8 mouse cellular contexts compared by ENCODE assay signal in genomic region chr7:64871987-64872742, GRCm38 (mm10). TPM values are rescaled to one million over a fixed set of nuclear protein-coding genes. Genes with fewer than 3 reads are reported as not detected.
DNase-seq lines count a peak whose midpoint lies in the region; ATAC-seq and TF ChIP-seq lines count a peak whose summit lies in the region.

No protein-coding gene starts in this region.

- no peaks in the 10 kb centered on the region for H3K9me3 ChIP-seq in embryonic facial prominence, embryonic 13.5 days
- no peaks in the 10 kb centered on the region for H3K9me3 ChIP-seq in intestine, embryonic 16.5 days (ENCODE audit: control insufficient read depth, low read length)

- peaks cover 21% of the 10 kb centered on the region for H3K79me2 ChIP-seq in myocyte (ENCODE audit: control insufficient read depth, insufficient read depth)

- H3K4me1 ChIP-seq in embryonic facial prominence, embryonic 13.5 days, result peaks cover 15% of the 10 kb centered on the region
- H3K4me1 ChIP-seq in intestine, embryonic 16.5 days (ENCODE audit: control insufficient read depth, insufficient read depth, low read length), result peaks cover 14% of the 10 kb centered on the region

- H3ac ChIP-seq in myocyte (ENCODE audit: control insufficient read depth, insufficient read length), result peak overlapping the region; percentile 89

- H3K36me3 ChIP-seq in embryonic facial prominence, embryonic 13.5 days, result peaks cover 10% of the 10 kb centered on the region
- 0 out of 2 replicates have a peak, but pooled peaks cover 3% of the 10 kb centered on the region for H3K36me3 ChIP-seq in intestine, embryonic 16.5 days (ENCODE audit: control insufficient read depth, insufficient read depth, low read length)
- no peaks in the 10 kb centered on the region for H3K36me3 ChIP-seq in myocyte (ENCODE audit: control insufficient read depth, insufficient read depth)

- WGBS in embryonic facial prominence, embryonic 13.5 days, result under 1% methylated on average over 33 of the region's 33 CpGs
- 2% methylated on average over 33 of the region's 33 CpGs for WGBS in intestine, embryonic 16.5 days

- ATAC-seq in CD4-positive, CD25-positive, alpha-beta regulatory T cell, adult 4 months, result peak; percentile 44
- ATAC-seq in embryonic facial prominence, embryonic 13.5 days (ENCODE audit: insufficient number of reproducible peaks, insufficient read depth, low FRiP score, low TSS enrichment, low read depth), result peak; percentile 18; the same call in 1 of the 2 replicates
- ATAC-seq in intestine, embryonic 16.5 days, result peak; percentile 75

- peak overlapping the region; percentile 90 for H3K4me2 ChIP-seq in embryonic facial prominence, embryonic 13.5 days
- H3K4me2 ChIP-seq in intestine, embryonic 16.5 days (ENCODE audit: low read depth, low read length), result peak overlapping the region; percentile 80
- H3K4me2 ChIP-seq in myocyte (ENCODE audit: low read depth), result peak overlapping the region; percentile 93

- peak overlapping the region; percentile 97 for H3K9ac ChIP-seq in embryonic facial prominence, embryonic 13.5 days
- peak overlapping the region; percentile 96 for H3K9ac ChIP-seq in intestine, embryonic 16.5 days (ENCODE audit: low read depth, low read length)

- peak overlapping the region; percentile 98 for H3K27ac ChIP-seq in embryonic facial prominence, embryonic 13.5 days
- H3K27ac ChIP-seq in intestine, embryonic 16.5 days (ENCODE audit: low read length), result peak overlapping the region; percentile 98

- H3K4me3 ChIP-seq in embryonic facial prominence, embryonic 13.5 days, result peak overlapping the region; percentile 91
- H3K4me3 ChIP-seq in intestine, embryonic 16.5 days (ENCODE audit: low read length), result peak overlapping the region; percentile 85
- peak overlapping the region; percentile 77 for H3K4me3 ChIP-seq in myocyte

- TF ChIP-seq POLR2A in myocyte (IDR thresholded peaks at IDR 0.05; ENCODE audit: insufficient read length, low read depth), result no peak

- DNase-seq in cerebellum, postnatal 25 days, result peak; percentile 15 to 20
- no peak for DNase-seq in cerebellum, postnatal 10 days
- no peak for DNase-seq in urinary bladder, postnatal 10 days (ENCODE audit: low spot score)
- DNase-seq in spleen, postnatal 10 days (ENCODE audit: low spot score in 2 of 2), result no peak

- no peaks in the 10 kb centered on the region for H3K27me3 ChIP-seq in embryonic facial prominence, embryonic 13.5 days
- H3K27me3 ChIP-seq in intestine, embryonic 16.5 days (replicated peaks; ENCODE audit: control insufficient read depth, insufficient read depth, low read length), result no peaks in the 10 kb centered on the region
- H3K27me3 ChIP-seq in myocyte (ENCODE audit: control insufficient read depth, insufficient read depth, insufficient read length), result no peaks in the 10 kb centered on the region

TF ChIP-seq in myocyte, 11 proteins besides CTCF, POLR2A, EP300 and RAD21:
- TF ChIP-seq TCF3 (IDR thresholded peaks at IDR 0.05; ENCODE audit: insufficient read length, low read depth) (no peak), MAX (IDR thresholded peaks at IDR 0.05; ENCODE audit: low read depth) (no peak), MYOD1 (IDR thresholded peaks at IDR 0.05; ENCODE audit: control insufficient read depth in 1 of 3, insufficient read length in 2 of 3, low read depth in 2 of 3) (no peak), MYOG (IDR thresholded peaks at IDR 0.05; ENCODE audit: control insufficient read depth in 1 of 3, insufficient read depth in 1 of 3, insufficient read length in 2 of 3, low read depth in 2 of 3) (no peak), REST (IDR thresholded peaks at IDR 0.05; ENCODE audit: insufficient read depth, insufficient read length) (no peak), POLR2AphosphoS2 (IDR thresholded peaks at IDR 0.05; ENCODE audit: insufficient read length, low read depth) (no peak), CEBPB (IDR thresholded peaks at IDR 0.05; ENCODE audit: insufficient read depth, poor library complexity, severe bottlenecking) (no peak), E2F4 (IDR thresholded peaks at IDR 0.05; ENCODE audit: insufficient read depth) (no peak), SRF (IDR thresholded peaks at IDR 0.05; ENCODE audit: control insufficient read depth, insufficient read length, low read depth) (no peak), USF1 (IDR thresholded peaks at IDR 0.05; ENCODE audit: low read depth) (no peak), TCF12 (IDR thresholded peaks at IDR 0.05; ENCODE audit: insufficient read depth, poor library complexity, severe bottlenecking) (no peak)

RNA-seq across cellular contexts. Expression of gene Nsmce3, which starts 0.6 kb away (rescaled TPM):
- polyA plus RNA-seq in CD4-positive, CD25-positive, alpha-beta regulatory T cell, adult 4 months (2017; shearing (Covaris generic)), result 1 to 10 TPM; 1.7 to 2.0 TPM
- 13.3 and 14.1 TPM in 2 replicates for polyA plus RNA-seq in embryonic facial prominence, embryonic 13.5 days (2015; fragmentation: Nextera tagmentation; extraction: Ambion mirVana)
- polyA plus RNA-seq in intestine, embryonic 16.5 days (2015; fragmentation: Nextera tagmentation; extraction: Ambion mirVana), result 10.0 and 10.4 TPM in 2 replicates
- 5.4 TPM for polyA plus RNA-seq in myocyte (2012; fragmentation: generic; extraction: Trizol)

Comparison
In these comparisons a context has a peak if more than half of its experiments do, and no peak if none do; other contexts are left out.
1. DNase-seq: peak in cerebellum, postnatal 25 days (2 of 2); none in cerebellum, postnatal 10 days (0 of 2), urinary bladder, postnatal 10 days (single experiment) and spleen, postnatal 10 days (0 of 2).
2. ATAC-seq: peak in every context shown above with its lines; median percentile 75 in intestine, embryonic 16.5 days; 44 in CD4-positive, CD25-positive, alpha-beta regulatory T cell, adult 4 months; 18 in embryonic facial prominence, embryonic 13.5 days.
3. Peak in every context shown above with its lines, with median percentiles within 50 percentile points of each other: H3K4me2 ChIP-seq and H3K4me3 ChIP-seq.